Mouse (Mus musculus) lung, postnatal 25 days (tissue): ENCODE results near the gene Ankmy2.
"Not testable (repeated sequence)": the region's sequence is repeated elsewhere in the genome, so short reads cannot be mapped to it uniquely, and the experiment has no call there.

Experiments used
- DNase-seq: peaks from one replicate; pipeline ENCODE4 v3.0.0; 2022; ENCODE audit warnings: low spot score

Ankmy2 gene

GRCm38 (mm10) chr12:36157638-36158308 lies 859 bp downstream of the Ankmy2 start, which contains the start of gene Bzw2:
Bzw2 (minus strand) TSS chr12:36158080.
- DNase-seq, result peak; percentile 81

GRCm38 (mm10) chr12:36164126-36164791 lies 7.3 kb downstream of the Ankmy2 start:
- DNase-seq, result no peak

GRCm38 (mm10) chr12:36165299-36165698 lies 8.4 kb downstream of the Ankmy2 start:
- DNase-seq, result no peak

- no peak for DNase-seq
Observed at GRCm38 (mm10) chr12:36177227-36177626, 20.3 kb downstream of the Ankmy2 start.

- DNase-seq, result peak; percentile 35
Observed at GRCm38 (mm10) chr12:36182570-36182969, 25.7 kb downstream of the Ankmy2 start.

- DNase-seq, result peak; percentile 14
Observed at GRCm38 (mm10) chr12:36187081-36187480, 30.2 kb downstream of the Ankmy2 start.

- no peak for DNase-seq
Observed at GRCm38 (mm10) chr12:36189610-36190009, 32.7 kb downstream of the Ankmy2 start.

GRCm38 (mm10) chr12:36190343-36190742 lies 33.4 kb downstream of the Ankmy2 start:
- no peak for DNase-seq

GRCm38 (mm10) chr12:36194976-36195375 lies 38.1 kb downstream of the Ankmy2 start:
- DNase-seq, result no peak

- not testable (repeated sequence) for DNase-seq
Observed at GRCm38 (mm10) chr12:36205579-36206119, 48.7 kb downstream of the Ankmy2 start.

GRCm38 (mm10) chr12:36207072-36207799 lies 50.3 kb downstream of the Ankmy2 start:
- DNase-seq, result peak; percentile 45

GRCm38 (mm10) chr12:36207800-36208148 lies 50.9 kb downstream of the Ankmy2 start:
- no peak for DNase-seq

GRCm38 (mm10) chr12:36208456-36208855 lies 51.5 kb downstream of the Ankmy2 start:
- no peak for DNase-seq

GRCm38 (mm10) chr12:36210096-36210495 lies 53.2 kb downstream of the Ankmy2 start:
- DNase-seq, result no peak

GRCm38 (mm10) chr12:36214389-36215148 lies 57.7 kb downstream of the Ankmy2 start:
- DNase-seq, result peak; percentile 14

- DNase-seq, result peak; percentile 48
Observed at GRCm38 (mm10) chr12:36215149-36215480, 58.2 kb downstream of the Ankmy2 start.

- DNase-seq, result no peak
Observed at GRCm38 (mm10) chr12:36216230-36216629, 59.3 kb downstream of the Ankmy2 start.

- no peak for DNase-seq
Observed at GRCm38 (mm10) chr12:36216905-36217304, 60.0 kb downstream of the Ankmy2 start.

GRCm38 (mm10) chr12:36224392-36224791 lies 67.5 kb downstream of the Ankmy2 start:
- no peak for DNase-seq

GRCm38 (mm10) chr12:36231386-36231785 lies 74.5 kb downstream of the Ankmy2 start:
- DNase-seq, result no peak

- DNase-seq, result no peak
Observed at GRCm38 (mm10) chr12:36241171-36241570, 84.3 kb downstream of the Ankmy2 start.
